Mouse (Mus musculus): Measurements from ENCODE around the gene Pcdh9.

Gene Pcdh9

GRCm38 (mm10) chr14:93794530-93794929, 95.9 kb downstream of the Pcdh9 start:
- no peak for DNase-seq (ENCODE audit: low read depth, low spot score)

GRCm38 (mm10) chr14:93786234-93786633, 104.2 kb downstream of the Pcdh9 start:
- no peak for DNase-seq (ENCODE audit: low read depth, low spot score)

GRCm38 (mm10) chr14:93785031-93785430, 105.4 kb downstream of the Pcdh9 start:
- no peak for DNase-seq (ENCODE audit: low read depth, low spot score)

- peak; percentile 16 for DNase-seq (ENCODE audit: low read depth, low spot score)
Observed at GRCm38 (mm10) chr14:93762855-93763254, 127.6 kb downstream of the Pcdh9 start.

GRCm38 (mm10) chr14:93734077-93734673, 156.3 kb downstream of the Pcdh9 start:
- DNase-seq (ENCODE audit: low read depth, low spot score): no peak

- DNase-seq (ENCODE audit: low read depth, low spot score): no peak
Observed at GRCm38 (mm10) chr14:93725798-93726197, 164.7 kb downstream of the Pcdh9 start.

GRCm38 (mm10) chr14:93719208-93719607, 171.3 kb downstream of the Pcdh9 start:
- DNase-seq (ENCODE audit: low read depth, low spot score): no peak

GRCm38 (mm10) chr14:93713250-93713935, 177.1 kb downstream of the Pcdh9 start:
- no peak for DNase-seq (ENCODE audit: low read depth, low spot score)

- DNase-seq (ENCODE audit: low read depth, low spot score): peak; percentile 31
Observed at GRCm38 (mm10) chr14:93708651-93709050, 181.8 kb downstream of the Pcdh9 start.

GRCm38 (mm10) chr14:93701385-93702101, 188.9 kb downstream of the Pcdh9 start:
- DNase-seq (ENCODE audit: low read depth, low spot score): no peak

- DNase-seq (ENCODE audit: low read depth, low spot score): no peak
Observed at GRCm38 (mm10) chr14:93700916-93701315, 189.6 kb downstream of the Pcdh9 start.

- DNase-seq (ENCODE audit: low read depth, low spot score): peak; percentile 12
Observed at GRCm38 (mm10) chr14:93684641-93685040, 205.8 kb downstream of the Pcdh9 start.

GRCm38 (mm10) chr14:93675273-93676068, 215.0 kb downstream of the Pcdh9 start:
- DNase-seq (ENCODE audit: low read depth, low spot score): no peak

- no peak for DNase-seq (ENCODE audit: low read depth, low spot score)
Observed at GRCm38 (mm10) chr14:93653986-93654757, 236.3 kb downstream of the Pcdh9 start.

- no peak for DNase-seq (ENCODE audit: low read depth, low spot score)
Observed at GRCm38 (mm10) chr14:93627241-93627640, 263.2 kb downstream of the Pcdh9 start.

GRCm38 (mm10) chr14:93624144-93624543, 266.3 kb downstream of the Pcdh9 start:
- DNase-seq (ENCODE audit: low read depth, low spot score): no peak

GRCm38 (mm10) chr14:93621211-93621610, 269.3 kb downstream of the Pcdh9 start:
- no peak for DNase-seq (ENCODE audit: low read depth, low spot score)

GRCm38 (mm10) chr14:93607546-93607945, 282.9 kb downstream of the Pcdh9 start:
- no peak for DNase-seq (ENCODE audit: low read depth, low spot score)

- no peak for DNase-seq (ENCODE audit: low read depth, low spot score)
Observed at GRCm38 (mm10) chr14:93599997-93600396, 290.5 kb downstream of the Pcdh9 start.

- no peak for DNase-seq (ENCODE audit: low read depth, low spot score)
Observed at GRCm38 (mm10) chr14:93585432-93586024, 305.0 kb downstream of the Pcdh9 start.

- DNase-seq (ENCODE audit: low read depth, low spot score): peak; percentile 87
Observed at GRCm38 (mm10) chr14:93564361-93564760, 326.1 kb downstream of the Pcdh9 start.

All from 3T3-L1 (cell line).